Comparison of ENCODE assay signal across 8 mouse cellular contexts in genomic region chr3:108858231-108858770, GRCm38 (mm10). TPM values are rescaled to one million over a fixed set of nuclear protein-coding genes. Genes with fewer than 3 reads are reported as not detected.
DNase-seq lines count a peak whose midpoint lies in the region; TF ChIP-seq lines count a peak whose summit lies in the region.

No protein-coding gene starts in this region.

- H3K4me3 ChIP-seq in kidney, adult 2 months (ENCODE audit: insufficient read depth, low read depth, low read length): no peak overlapping the region

- TF ChIP-seq POLR2A in kidney, adult 2 months (IDR thresholded peaks at IDR 0.05; ENCODE audit: low read depth, low read length): no peak

- intact Hi-C loops in left cerebral cortex, postnatal 10 days (cut with DNase I): loop anchor here (10.0 kb wide), 1 partner anchor 206 kb away; no protein-coding TSS in a partner anchor
- intact Hi-C loops in left cerebral cortex, postnatal 36 days (cut with DNase I): loop anchor here (5.0 kb wide), 1 partner anchor 54 kb away; the partner anchor contains the start of gene Prpf38b

- H3K27me3 ChIP-seq in kidney, adult 2 months (replicated peaks; ENCODE audit: control insufficient read depth, insufficient read depth, low read length): no peaks in the 10 kb centered on the region

- H3K36me3 ChIP-seq in kidney, adult 2 months (ENCODE audit: control insufficient read depth, insufficient read depth, low read length): no peaks in the 10 kb centered on the region

- DNase-seq in left cerebral cortex, postnatal 10 days (ENCODE audit: extremely low spot score in 1 of 2, low spot score in 2 of 2): peak; percentile 53 to 67
- no peak for DNase-seq in left cerebral cortex, postnatal 36 days (ENCODE audit: low spot score in 2 of 2)
- peak; percentile 75 for DNase-seq in embryo, embryonic 11 days
- peak; percentile 43 for DNase-seq in heart, adult 8-10 months (ENCODE audit: low spot score)
- peak; percentile 65 for DNase-seq in kidney, adult 2 months
- peak; percentile 88 for DNase-seq in lung, postnatal 25 days (ENCODE audit: low spot score)
- peak; percentile 16 for DNase-seq in yolk sac, embryonic 10.5 days (ENCODE audit: low spot score)
- no peak for DNase-seq in cerebellum, adult 11 months

- H3K4me1 ChIP-seq in kidney, adult 2 months (ENCODE audit: control insufficient read depth, insufficient read depth, low read length): peaks cover 3% of the 10 kb centered on the region; the same call in 1 of the 2 replicates

- WGBS in kidney, adult 2 months: 30% methylated on average over 7 of the region's 7 CpGs

- no peak for TF ChIP-seq CTCF in kidney, adult 2 months (conservative IDR thresholded peaks at IDR 0.05; ENCODE audit: insufficient read depth, insufficient read length, low read depth, low read length)

- no peak overlapping the region for H3K27ac ChIP-seq in kidney, adult 2 months (ENCODE audit: insufficient read depth, low read depth, low read length)

RNA-seq across cellular contexts. Expression of gene Stxbp3, which starts 18.0 kb away (rescaled TPM):
- 10 to 100 TPM; 14.1 to 15.2 TPM for total RNA-seq in left cerebral cortex, postnatal 10 days (2021)
- total RNA-seq in left cerebral cortex, postnatal 36 days (2021): 10 to 100 TPM; 22.4 to 23.7 TPM
- total RNA-seq in heart, adult 8-10 months (2022): 10 to 100 TPM; 16.7 to 27.6 (median 21.9) TPM
- polyA plus RNA-seq in kidney, adult 2 months (2012; rRNA removed): 10.5 and 14.4 TPM in 2 replicates

RNA-seq across cellular contexts. Expression of gene Fndc7, which starts 31.5 kb away (rescaled TPM):
- not detected for total RNA-seq in left cerebral cortex, postnatal 10 days (2021)
- not detected for total RNA-seq in left cerebral cortex, postnatal 36 days (2021)
- under 1 TPM in 1 of 4 experiments, not detected in 3; 0.06 TPM for total RNA-seq in heart, adult 8-10 months (2022)
- 0.23 and 0.25 TPM in 2 replicates for polyA plus RNA-seq in kidney, adult 2 months (2012; rRNA removed)

RNA-seq across cellular contexts. Expression of gene Prpf38b, which starts 53.2 kb away (rescaled TPM):
- 10 to 100 TPM; 41.6 to 42.2 TPM for total RNA-seq in left cerebral cortex, postnatal 10 days (2021)
- 10 to 100 TPM; 28.0 to 54.5 TPM for total RNA-seq in left cerebral cortex, postnatal 36 days (2021)
- 10 to 100 TPM; 14.1 to 18.6 (median 17.4) TPM for total RNA-seq in heart, adult 8-10 months (2022)
- 19.7 and 31.5 TPM in 2 replicates for polyA plus RNA-seq in kidney, adult 2 months (2012; rRNA removed)

Comparison
In these comparisons a context has a peak if more than half of its experiments do, and no peak if none do; other contexts are left out.
1. DNase-seq: peak in left cerebral cortex, postnatal 10 days (2 of 2), embryo, embryonic 11 days (single experiment), heart, adult 8-10 months (single experiment), kidney, adult 2 months (single experiment), lung, postnatal 25 days (single experiment) and yolk sac, embryonic 10.5 days (single experiment); none in left cerebral cortex, postnatal 36 days (0 of 2) and cerebellum, adult 11 months (single experiment).